Mouse (Mus musculus): ENCODE results near the gene Zfp444. TPM values are rescaled to one million over a fixed set of nuclear protein-coding genes. Genes with fewer than 3 reads are reported as not detected.
"Not testable (repeated sequence)": the region's sequence is repeated elsewhere in the genome, so short reads cannot be mapped to it uniquely, and the experiment has no call there.

The Zfp444 gene
- polyA plus RNA-seq, 1 experiment from 2014 or later = 66.2 TPM

GRCm38 (mm10) chr7:6191376-6191775 lies 19.4 kb downstream of the Zfp444 start:
- no peak for ATAC-seq (replicated peaks; ENCODE audit: low FRiP score, low read depth)
- peaks cover 28% of the 10 kb centered on the region for H3K36me3 ChIP-seq (ENCODE audit: insufficient read depth, low read length)
- WGBS = 30% methylated on average over 3 of the region's 3 CpGs
- H3K27ac ChIP-seq = no peak overlapping the region
- H3K9me3 ChIP-seq (replicated peaks; ENCODE audit: low read length) = no peaks in the 10 kb centered on the region
- H3K4me1 ChIP-seq (replicated peaks; ENCODE audit: insufficient read depth, low read length) = no peaks in the 10 kb centered on the region
- H3K27me3 ChIP-seq (ENCODE audit: insufficient read depth, low read length) = no peaks in the 10 kb centered on the region
- peak; percentile 84 for TF ChIP-seq CTCF (IDR thresholded peaks at IDR 0.05; ENCODE audit: low read depth)
- no peak overlapping the region for H3K4me2 ChIP-seq (ENCODE audit: low read length)
- H3K4me3 ChIP-seq (replicated peaks; ENCODE audit: low read depth, low read length) = no peak overlapping the region
- DNase-seq (ENCODE audit: low spot score) = peak; percentile 72
- H3K9ac ChIP-seq (ENCODE audit: low read depth, low read length) = no peak overlapping the region

GRCm38 (mm10) chr7:6194129-6194528 lies 22.1 kb downstream of the Zfp444 start:
- WGBS = 17% methylated on average over 5 of the region's 5 CpGs
- ATAC-seq (replicated peaks; ENCODE audit: low FRiP score, low read depth) (peak; percentile 71), DNase-seq (ENCODE audit: low spot score) (peak; percentile 69)
- no peak overlapping the region for H3K4me2 ChIP-seq (ENCODE audit: low read length)
- no peaks in the 10 kb centered on the region for H3K27me3 ChIP-seq (ENCODE audit: insufficient read depth, low read length)
- peak; percentile 85 for TF ChIP-seq CTCF (IDR thresholded peaks at IDR 0.05; ENCODE audit: low read depth)
- no peaks in the 10 kb centered on the region for H3K4me1 ChIP-seq (replicated peaks; ENCODE audit: insufficient read depth, low read length)
- H3K27ac ChIP-seq = no peak overlapping the region
- H3K36me3 ChIP-seq (ENCODE audit: insufficient read depth, low read length) = 0 out of 2 replicates have a peak, but pooled peaks cover 7% of the 10 kb centered on the region
- no peaks in the 10 kb centered on the region for H3K9me3 ChIP-seq (replicated peaks; ENCODE audit: low read length)
- H3K9ac ChIP-seq (ENCODE audit: low read depth, low read length) = no peak overlapping the region
- no peak overlapping the region for H3K4me3 ChIP-seq (replicated peaks; ENCODE audit: low read depth, low read length)

GRCm38 (mm10) chr7:6195777-6196176 lies 23.8 kb downstream of the Zfp444 start:
- TF ChIP-seq CTCF (IDR thresholded peaks at IDR 0.05; ENCODE audit: low read depth) = peak; percentile 43

GRCm38 (mm10) chr7:6196790-6197189 lies 24.8 kb downstream of the Zfp444 start, which contains the start of gene Galp:
TSS of gene Galp (plus strand) at chr7:6197090.
- no peak for TF ChIP-seq CTCF (IDR thresholded peaks at IDR 0.05; ENCODE audit: low read depth)
- Histone ChIP-seq H3K9me3 (replicated peaks; ENCODE audit: low read length) (no peaks in the 10 kb centered on the region), H3K27me3 (ENCODE audit: insufficient read depth, low read length) (no peaks in the 10 kb centered on the region), H3K4me1 (replicated peaks; ENCODE audit: insufficient read depth, low read length) (no peaks in the 10 kb centered on the region), H3K36me3 (ENCODE audit: insufficient read depth, low read length) (no peaks in the 10 kb centered on the region), H3K4me3 (replicated peaks; ENCODE audit: low read depth, low read length) (no peak within 1 kb of the TSS), H3K4me2 (ENCODE audit: low read length) (no peak within 1 kb of the TSS), H3K27ac (no peak within 1 kb of the TSS), H3K9ac (ENCODE audit: low read depth, low read length) (no peak within 1 kb of the TSS)
- DNase-seq (ENCODE audit: low spot score) (no peak), ATAC-seq (replicated peaks; ENCODE audit: low FRiP score, low read depth) (no peak)
- 51% methylated on average over 3 of the region's 3 CpGs for WGBS

More at GRCm38 (mm10) chr7:6195777-6196176, 23.8 kb downstream of the Zfp444 start:
- DNase-seq (ENCODE audit: low spot score) (no peak), ATAC-seq (replicated peaks; ENCODE audit: low FRiP score, low read depth) (no peak)
- WGBS = 57% methylated on average over 2 of the region's 2 CpGs
- Histone ChIP-seq H3K36me3 (ENCODE audit: insufficient read depth, low read length) (no peaks in the 10 kb centered on the region), H3K4me2 (ENCODE audit: low read length) (no peak overlapping the region), H3K9ac (ENCODE audit: low read depth, low read length) (no peak overlapping the region), H3K27ac (no peak overlapping the region), H3K4me1 (replicated peaks; ENCODE audit: insufficient read depth, low read length) (no peaks in the 10 kb centered on the region), H3K4me3 (replicated peaks; ENCODE audit: low read depth, low read length) (no peak overlapping the region), H3K9me3 (replicated peaks; ENCODE audit: low read length) (no peaks in the 10 kb centered on the region), H3K27me3 (ENCODE audit: insufficient read depth, low read length) (no peaks in the 10 kb centered on the region)

GRCm38 (mm10) chr7:6204200-6204599 lies 32.2 kb downstream of the Zfp444 start:
- Histone ChIP-seq H3K4me3 (replicated peaks; ENCODE audit: low read depth, low read length) (no peak overlapping the region), H3K27ac (no peak overlapping the region), H3K4me1 (replicated peaks; ENCODE audit: insufficient read depth, low read length) (no peaks in the 10 kb centered on the region), H3K9me3 (replicated peaks; ENCODE audit: low read length) (no peaks in the 10 kb centered on the region), H3K4me2 (ENCODE audit: low read length) (no peak overlapping the region), H3K36me3 (ENCODE audit: insufficient read depth, low read length) (no peaks in the 10 kb centered on the region), H3K27me3 (ENCODE audit: insufficient read depth, low read length) (no peaks in the 10 kb centered on the region), H3K9ac (ENCODE audit: low read depth, low read length) (no peak overlapping the region)
- ATAC-seq (replicated peaks; ENCODE audit: low FRiP score, low read depth) = no peak
- no peak for DNase-seq (ENCODE audit: low spot score)
- 67% methylated on average over 3 of the region's 3 CpGs for WGBS
- TF ChIP-seq CTCF (IDR thresholded peaks at IDR 0.05; ENCODE audit: low read depth) = no peak

- Histone ChIP-seq H3K9ac (ENCODE audit: low read depth, low read length) (no peak overlapping the region), H3K4me2 (ENCODE audit: low read length) (no peak overlapping the region), H3K36me3 (ENCODE audit: insufficient read depth, low read length) (no peaks in the 10 kb centered on the region), H3K27ac (no peak overlapping the region), H3K4me1 (replicated peaks; ENCODE audit: insufficient read depth, low read length) (no peaks in the 10 kb centered on the region), H3K4me3 (replicated peaks; ENCODE audit: low read depth, low read length) (no peak overlapping the region), H3K27me3 (ENCODE audit: insufficient read depth, low read length) (no peaks in the 10 kb centered on the region), H3K9me3 (replicated peaks; ENCODE audit: low read length) (no peaks in the 10 kb centered on the region)
- TF ChIP-seq CTCF (IDR thresholded peaks at IDR 0.05; ENCODE audit: low read depth) = peak; percentile 42; the same call in 1 of the 2 replicates
- ATAC-seq (replicated peaks; ENCODE audit: low FRiP score, low read depth) (no peak), DNase-seq (ENCODE audit: low spot score) (no peak)
- WGBS = 42% methylated on average over 5 of the region's 5 CpGs
Observed at GRCm38 (mm10) chr7:6213144-6213543, 41.1 kb downstream of the Zfp444 start.

GRCm38 (mm10) chr7:6214691-6215090 lies 42.7 kb downstream of the Zfp444 start:
- not testable (repeated sequence) for H3K27me3 ChIP-seq (ENCODE audit: insufficient read depth, low read length); DNase-seq (ENCODE audit: low spot score); H3K4me3 ChIP-seq (replicated peaks; ENCODE audit: low read depth, low read length); ATAC-seq (replicated peaks; ENCODE audit: low FRiP score, low read depth); H3K9me3 ChIP-seq (replicated peaks; ENCODE audit: low read length); H3K4me2 ChIP-seq (ENCODE audit: low read length); H3K27ac ChIP-seq; H3K4me1 ChIP-seq (replicated peaks; ENCODE audit: insufficient read depth, low read length); H3K9ac ChIP-seq (ENCODE audit: low read depth, low read length); H3K36me3 ChIP-seq (ENCODE audit: insufficient read depth, low read length)
- WGBS = 75% methylated on average over 3 of the region's 4 CpGs
